Mouse (Mus musculus) CD4-positive naive resting alpha-beta T cell, adult 76 days (primary cell): ENCODE data around the gene Clcn6. TPM values are rescaled to one million over a fixed set of nuclear protein-coding genes. Genes with fewer than 3 reads are reported as not detected.

Experiments used
- total RNA-seq: library from RNA; stranded (reverse); gene quantifications from one replicate; pipeline ENCODE4 v1.2.4, GENCODE M21; 2023

Gene Clcn6
- 30.9 TPM for total RNA-seq

GRCm38 (mm10) chr4:148038600-148039253, at the start of gene Clcn6, which contains the start of gene Mthfr:
TSS of gene Clcn6 (minus strand) at chr4:148038821.
TSS of gene Mthfr (plus strand) at chr4:148039077.

GRCm38 (mm10) chr4:148087907-148088527, 49.4 kb upstream of the Clcn6 start, which contains the start of gene Agtrap:
TSS of gene Agtrap (minus strand) at chr4:148088031.

GRCm38 (mm10) chr4:148000202-148000772, 38.3 kb downstream of the Clcn6 start, which contains the start of gene Nppa:
TSS of gene Nppa (plus strand) at chr4:148000722.

GRCm38 (mm10) chr4:147985205-147986132, 53.2 kb downstream of the Clcn6 start, which contains the start of gene Nppb:
TSS of gene Nppb (plus strand) at chr4:147985788.

Other genes starting within 250 kb of the Clcn6 start
- gene Zfp984, start 229.0 kb downstream of the Clcn6 start, total RNA-seq = 12.5 TPM
- 6.1 TPM for gene Zfp933, start 190.5 kb downstream of the Clcn6 start, total RNA-seq
- 49.7 TPM for gene Miip, start 170.0 kb downstream of the Clcn6 start, total RNA-seq
- 12.5 TPM for gene Fv1, start 169.8 kb downstream of the Clcn6 start, total RNA-seq
- 34.6 TPM for gene Mfn2, start 134.1 kb downstream of the Clcn6 start, total RNA-seq
- 4.6 TPM for gene Plod1, start 102.1 kb downstream of the Clcn6 start, total RNA-seq
- gene 2510039O18Rik, start 97.9 kb downstream of the Clcn6 start, total RNA-seq = 59.8 TPM
- gene Nppb, start 53.0 kb downstream of the Clcn6 start, total RNA-seq = not detected
- not detected for gene Nppa, start 38.1 kb downstream of the Clcn6 start, total RNA-seq
- 34.5 TPM for gene Mthfr, start 256 bp upstream of the Clcn6 start, total RNA-seq
- 16.3 TPM for gene Agtrap, start 49.2 kb upstream of the Clcn6 start, total RNA-seq
- 18.0 TPM for gene Mad2l2, start 91.6 kb upstream of the Clcn6 start, total RNA-seq
- not detected for gene Draxin, start 91.9 kb upstream of the Clcn6 start, total RNA-seq
- gene Fbxo6, start 113.3 kb upstream of the Clcn6 start, total RNA-seq = 17.5 TPM
- gene Fbxo44, start 121.7 kb upstream of the Clcn6 start, total RNA-seq = 4.2 TPM
- gene Fbxo2, start 121.8 kb upstream of the Clcn6 start, total RNA-seq = not detected
- not detected for gene Disp3, start 249.1 kb upstream of the Clcn6 start, total RNA-seq